Mouse (Mus musculus): ENCODE measurements around the gene Elobl. TPM values are rescaled to one million over a fixed set of nuclear protein-coding genes. Genes with fewer than 3 reads are reported as not detected.
"Not testable (repeated sequence)": the region's sequence is repeated elsewhere in the genome, so short reads cannot be mapped to it uniquely, and the experiment has no call there.

Gene Elobl
- polyA plus RNA-seq, 1 experiment from 2014 or later, result not detected

DNA sequence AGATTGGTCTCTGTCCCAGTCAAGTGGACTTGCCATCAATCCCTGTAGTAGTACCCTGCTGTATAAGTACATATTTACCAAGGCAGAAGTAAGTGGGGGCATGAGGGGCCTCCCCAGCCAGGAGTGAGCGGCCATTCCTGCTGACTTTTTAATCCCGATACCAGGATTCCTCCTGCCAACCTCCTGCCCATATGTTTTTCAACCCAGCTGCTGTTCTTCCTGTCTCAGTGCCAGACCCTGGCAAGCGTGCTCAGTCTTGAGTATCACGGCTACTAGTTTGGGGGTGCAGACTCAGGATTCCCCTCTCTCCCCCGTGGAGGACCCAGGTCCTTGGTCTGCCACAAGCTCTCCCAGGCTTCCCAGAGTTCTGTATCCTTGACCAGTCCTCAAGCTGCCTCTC is 35.9 kb upstream of the Elobl start:
- H3K27me3 ChIP-seq (ENCODE audit: control insufficient read depth, insufficient read depth, low read length), result peaks cover 13% of the 10 kb centered on the region
- no peak for DNase-seq (ENCODE audit: low spot score)
- H3K4me2 ChIP-seq (ENCODE audit: low read depth, severe bottlenecking), result no peak overlapping the region
- H3K4me1 ChIP-seq (ENCODE audit: control insufficient read depth, insufficient read depth, low read length), result peaks cover 3% of the 10 kb centered on the region; the same call in 1 of the 2 replicates
- H3K9ac ChIP-seq (ENCODE audit: low read length), result no peak overlapping the region
- ATAC-seq (ENCODE audit: insufficient number of reproducible peaks, low FRiP score, low TSS enrichment, low read depth), result no peak
- no peaks in the 10 kb centered on the region for H3K36me3 ChIP-seq (ENCODE audit: control insufficient read depth, insufficient read depth, low read length)
- 87% methylated on average over 5 of the region's 5 CpGs for WGBS
- H3K9me3 ChIP-seq (ENCODE audit: control insufficient read depth, low read length), result no peaks in the 10 kb centered on the region
- no peak overlapping the region for H3K27ac ChIP-seq (replicated peaks; ENCODE audit: low read depth, low read length)
- no peak overlapping the region for H3K4me3 ChIP-seq (ENCODE audit: low read depth, low read length)

DNA sequence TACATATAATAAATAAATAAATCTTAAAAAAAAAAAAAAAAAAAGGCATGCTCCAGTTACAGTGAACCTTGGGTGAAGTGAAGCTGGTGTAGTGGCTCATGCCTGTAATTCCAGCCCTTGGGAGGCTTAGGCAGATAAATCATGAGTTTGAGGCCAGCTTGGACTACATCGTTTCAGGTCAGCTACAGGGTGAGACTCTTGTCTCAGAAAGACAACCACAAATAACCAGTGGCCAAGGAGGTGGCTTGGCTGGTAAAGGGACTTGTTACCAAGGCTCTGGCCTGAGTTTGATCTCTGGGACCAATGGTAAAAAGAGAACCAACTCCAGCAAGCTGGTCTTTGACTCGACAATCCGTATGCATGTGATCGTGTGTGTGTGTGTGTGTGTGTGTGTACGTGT is 35.3 kb upstream of the Elobl start:
- Histone ChIP-seq H3K4me1 (ENCODE audit: control insufficient read depth, insufficient read depth, low read length) (peaks cover 3% of the 10 kb centered on the region; the same call in 1 of the 2 replicates), H3K4me2 (ENCODE audit: low read depth, severe bottlenecking) (no peak overlapping the region), H3K27ac (replicated peaks; ENCODE audit: low read depth, low read length) (no peak overlapping the region), H3K4me3 (ENCODE audit: low read depth, low read length) (no peak overlapping the region), H3K9me3 (ENCODE audit: control insufficient read depth, low read length) (no peaks in the 10 kb centered on the region), H3K36me3 (ENCODE audit: control insufficient read depth, insufficient read depth, low read length) (no peaks in the 10 kb centered on the region), H3K9ac (ENCODE audit: low read length) (no peak overlapping the region), H3K27me3 (ENCODE audit: control insufficient read depth, insufficient read depth, low read length) (peaks cover 13% of the 10 kb centered on the region)
- 94% methylated on average over 5 of the region's 5 CpGs for WGBS
- ATAC-seq (ENCODE audit: insufficient number of reproducible peaks, low FRiP score, low TSS enrichment, low read depth) (no peak), DNase-seq (ENCODE audit: low spot score) (no peak)

DNA sequence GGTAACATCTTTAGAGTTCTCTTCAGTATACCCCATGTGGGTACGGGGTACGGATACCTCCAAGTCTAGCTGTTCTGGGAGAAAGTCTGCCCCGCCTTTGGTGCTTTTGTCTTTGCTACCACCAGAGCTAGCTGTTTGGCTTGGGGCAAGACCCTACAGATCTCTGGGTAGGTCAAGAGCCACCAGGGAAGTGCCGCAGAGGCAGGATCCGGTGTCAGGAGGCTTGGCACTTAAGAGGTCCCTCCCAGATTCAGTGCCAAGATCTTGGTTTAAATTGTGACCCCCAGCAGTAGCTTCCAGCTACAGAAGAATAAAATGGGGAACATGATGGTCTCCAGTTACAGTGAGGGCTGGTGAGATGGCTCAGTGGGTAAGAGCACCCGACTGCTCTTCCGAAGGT is 34.8 kb upstream of the Elobl start:
- H3K4me2 ChIP-seq (ENCODE audit: low read depth, severe bottlenecking), result no peak overlapping the region
- H3K27ac ChIP-seq (replicated peaks; ENCODE audit: low read depth, low read length), result no peak overlapping the region
- H3K9me3 ChIP-seq (ENCODE audit: control insufficient read depth, low read length), result no peaks in the 10 kb centered on the region
- H3K36me3 ChIP-seq (ENCODE audit: control insufficient read depth, insufficient read depth, low read length), result no peaks in the 10 kb centered on the region
- WGBS, result 98% methylated on average over 7 of the region's 7 CpGs
- ATAC-seq (ENCODE audit: insufficient number of reproducible peaks, low FRiP score, low TSS enrichment, low read depth) (no peak), DNase-seq (ENCODE audit: low spot score) (no peak)
- H3K4me3 ChIP-seq (ENCODE audit: low read depth, low read length), result no peak overlapping the region
- H3K4me1 ChIP-seq (ENCODE audit: control insufficient read depth, insufficient read depth, low read length), result peaks cover 3% of the 10 kb centered on the region; the same call in 1 of the 2 replicates
- H3K27me3 ChIP-seq (ENCODE audit: control insufficient read depth, insufficient read depth, low read length), result peaks cover 13% of the 10 kb centered on the region
- no peak overlapping the region for H3K9ac ChIP-seq (ENCODE audit: low read length)

DNA sequence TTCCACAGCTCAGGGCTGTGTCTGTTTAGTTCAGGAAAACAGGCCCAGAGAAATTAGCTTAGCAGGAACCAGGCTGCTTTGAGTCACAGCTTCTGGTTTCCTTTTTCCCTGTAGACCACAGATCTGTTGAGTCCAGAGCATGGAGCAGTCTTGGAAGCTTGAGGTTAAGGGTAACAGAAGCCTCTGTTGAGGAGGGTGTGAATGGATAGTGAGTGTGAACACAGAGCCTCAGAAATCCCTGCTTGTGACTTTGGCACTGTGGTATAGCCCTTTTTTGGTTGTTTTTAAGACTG is 33.7 kb upstream of the Elobl start:
- Histone ChIP-seq H3K27me3 (ENCODE audit: control insufficient read depth, insufficient read depth, low read length) (peaks cover 13% of the 10 kb centered on the region), H3K27ac (replicated peaks; ENCODE audit: low read depth, low read length) (no peak overlapping the region), H3K4me1 (ENCODE audit: control insufficient read depth, insufficient read depth, low read length) (peaks cover 3% of the 10 kb centered on the region; the same call in 1 of the 2 replicates), H3K9me3 (ENCODE audit: control insufficient read depth, low read length) (no peaks in the 10 kb centered on the region), H3K36me3 (ENCODE audit: control insufficient read depth, insufficient read depth, low read length) (no peaks in the 10 kb centered on the region), H3K4me3 (ENCODE audit: low read depth, low read length) (no peak overlapping the region), H3K4me2 (ENCODE audit: low read depth, severe bottlenecking) (no peak overlapping the region), H3K9ac (ENCODE audit: low read length) (no peak overlapping the region)
- no peak for ATAC-seq (ENCODE audit: insufficient number of reproducible peaks, low FRiP score, low TSS enrichment, low read depth)
- no peak for DNase-seq (ENCODE audit: low spot score)

DNA sequence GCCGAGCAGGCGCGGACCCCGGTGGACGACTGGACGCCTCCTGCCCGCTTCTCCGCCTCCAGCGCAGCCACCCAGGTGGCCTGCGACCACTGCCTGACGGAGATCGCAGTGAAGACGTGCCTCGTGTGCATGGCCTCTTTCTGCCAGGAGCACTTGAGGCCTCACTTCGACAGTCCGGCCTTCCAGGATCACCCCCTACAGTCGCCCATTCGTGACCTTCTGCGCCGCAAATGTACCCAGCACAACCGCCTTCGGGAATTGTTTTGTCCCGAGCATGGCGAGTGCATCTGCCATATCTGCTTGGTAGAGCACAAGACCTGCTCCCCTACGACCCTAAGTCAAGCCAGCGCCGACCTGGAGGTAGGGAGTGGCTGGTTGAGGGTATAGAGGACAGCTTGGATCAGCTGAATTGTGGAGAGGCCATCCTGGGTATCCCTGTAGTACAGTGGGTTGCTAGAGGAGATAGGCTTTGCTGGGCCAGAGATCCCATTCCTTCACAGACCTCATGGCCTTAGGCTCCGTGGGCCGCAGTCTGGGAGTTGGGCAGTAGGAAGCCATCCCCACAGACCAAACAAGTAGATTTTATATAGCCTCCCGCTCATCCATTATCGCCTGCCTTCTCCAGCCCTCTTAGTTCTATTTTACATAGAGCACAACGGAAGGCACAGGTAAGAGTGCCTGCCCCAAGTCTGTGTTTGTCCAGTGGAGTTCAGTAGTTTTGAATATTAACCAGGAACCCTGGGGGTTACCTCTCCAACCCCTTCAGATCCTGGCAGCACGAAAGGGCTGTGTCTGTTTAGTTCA is 33.2 kb upstream of the Elobl start:
- peak overlapping the region; percentile 24 for H3K9ac ChIP-seq (ENCODE audit: low read length)
- peaks cover 3% of the 10 kb centered on the region; the same call in 1 of the 2 replicates for H3K4me1 ChIP-seq (ENCODE audit: control insufficient read depth, insufficient read depth, low read length)
- DNase-seq (ENCODE audit: low spot score) (no peak), ATAC-seq (ENCODE audit: insufficient number of reproducible peaks, low FRiP score, low TSS enrichment, low read depth) (no peak)
- H3K4me3 ChIP-seq (ENCODE audit: low read depth, low read length), result peak overlapping the region; percentile 45
- H3K27me3 ChIP-seq (ENCODE audit: control insufficient read depth, insufficient read depth, low read length), result peaks cover 13% of the 10 kb centered on the region
- H3K9me3 ChIP-seq (ENCODE audit: control insufficient read depth, low read length), result no peaks in the 10 kb centered on the region
- H3K27ac ChIP-seq (replicated peaks; ENCODE audit: low read depth, low read length), result no peak overlapping the region
- WGBS, result 26% methylated on average over 33 of the region's 33 CpGs
- H3K36me3 ChIP-seq (ENCODE audit: control insufficient read depth, insufficient read depth, low read length), result no peaks in the 10 kb centered on the region
- peak overlapping the region; percentile 59 for H3K4me2 ChIP-seq (ENCODE audit: low read depth, severe bottlenecking)

DNA sequence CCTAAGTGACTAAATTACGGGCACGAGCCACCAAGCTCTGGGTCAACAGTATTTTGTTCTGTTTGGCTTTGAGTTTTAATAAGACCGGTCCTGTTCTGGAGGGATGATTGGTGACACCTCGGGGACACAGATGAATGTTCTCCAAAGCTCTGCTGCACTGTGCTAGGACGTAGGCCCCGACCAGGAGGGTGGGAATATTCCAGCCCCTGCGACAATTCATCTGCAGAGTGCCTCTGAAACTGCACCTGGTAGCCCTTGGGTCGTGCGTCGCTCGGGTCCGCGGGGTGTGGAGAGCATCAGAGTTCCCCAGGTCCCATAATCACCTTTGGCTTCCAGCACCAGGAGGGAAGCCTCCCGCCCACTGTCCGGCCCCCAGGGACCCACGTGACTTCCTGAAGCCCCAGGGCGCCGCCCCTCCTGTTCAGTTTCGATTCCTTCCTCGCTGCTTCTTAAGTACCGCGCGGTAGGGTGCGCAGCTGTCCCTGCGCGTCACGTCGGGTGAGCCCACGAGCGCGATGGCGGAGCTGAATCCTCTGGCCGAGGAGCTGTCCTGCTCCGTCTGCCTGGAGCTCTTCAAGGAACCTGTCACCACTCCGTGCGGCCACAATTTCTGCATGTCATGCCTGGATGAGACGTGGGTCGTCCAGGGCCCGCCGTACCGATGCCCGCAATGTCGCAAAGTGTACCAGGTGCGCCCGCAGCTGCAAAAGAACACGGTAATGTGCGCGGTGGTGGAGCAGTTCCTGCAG is 32.4 kb upstream of the Elobl start, which contains the start of gene Trim25:
Trim25 (plus strand) TSS at position 403 of the 749 bp plus-strand sequence.
- peak within 1 kb of the TSS; percentile 45 for H3K4me3 ChIP-seq (ENCODE audit: low read depth, low read length)
- H3K27me3 ChIP-seq (ENCODE audit: control insufficient read depth, insufficient read depth, low read length), result peaks cover 13% of the 10 kb centered on the region
- H3K36me3 ChIP-seq (ENCODE audit: control insufficient read depth, insufficient read depth, low read length), result no peaks in the 10 kb centered on the region
- WGBS, result 2% methylated on average over 48 of the region's 48 CpGs
- no peaks in the 10 kb centered on the region for H3K9me3 ChIP-seq (ENCODE audit: control insufficient read depth, low read length)
- H3K4me1 ChIP-seq (ENCODE audit: control insufficient read depth, insufficient read depth, low read length), result peaks cover 3% of the 10 kb centered on the region; the same call in 1 of the 2 replicates
- ATAC-seq (ENCODE audit: insufficient number of reproducible peaks, low FRiP score, low TSS enrichment, low read depth), result peak; percentile 61
- peak within 1 kb of the TSS; percentile 24 for H3K9ac ChIP-seq (ENCODE audit: low read length)
- peak within 1 kb of the TSS; percentile 59 for H3K4me2 ChIP-seq (ENCODE audit: low read depth, severe bottlenecking)
- peak; percentile 74 for DNase-seq (ENCODE audit: low spot score)
- no peak within 1 kb of the TSS for H3K27ac ChIP-seq (replicated peaks; ENCODE audit: low read depth, low read length)

DNA sequence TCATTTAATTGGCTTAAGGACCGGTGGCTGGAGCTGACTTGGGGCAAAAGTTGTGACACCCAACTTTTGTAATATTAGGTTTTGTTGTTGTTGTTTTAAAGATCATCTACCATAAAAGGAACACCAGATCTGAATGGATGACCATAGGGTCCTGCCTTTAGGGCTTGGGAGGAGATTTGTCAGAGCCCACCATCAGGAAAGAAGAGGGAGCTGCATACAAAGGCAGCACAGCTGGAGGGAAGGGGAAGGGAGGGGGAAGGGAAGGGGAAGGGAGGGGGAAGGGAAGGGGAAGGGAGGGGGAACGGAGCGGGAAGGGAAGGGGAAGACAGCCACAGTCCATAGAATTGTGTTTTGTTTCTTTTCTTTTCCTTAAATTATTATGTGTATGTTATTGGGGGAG is 31.7 kb upstream of the Elobl start:
- H3K4me3 ChIP-seq (ENCODE audit: low read depth, low read length), result no peak overlapping the region
- 29% methylated on average over 3 of the region's 3 CpGs for WGBS

DNA sequence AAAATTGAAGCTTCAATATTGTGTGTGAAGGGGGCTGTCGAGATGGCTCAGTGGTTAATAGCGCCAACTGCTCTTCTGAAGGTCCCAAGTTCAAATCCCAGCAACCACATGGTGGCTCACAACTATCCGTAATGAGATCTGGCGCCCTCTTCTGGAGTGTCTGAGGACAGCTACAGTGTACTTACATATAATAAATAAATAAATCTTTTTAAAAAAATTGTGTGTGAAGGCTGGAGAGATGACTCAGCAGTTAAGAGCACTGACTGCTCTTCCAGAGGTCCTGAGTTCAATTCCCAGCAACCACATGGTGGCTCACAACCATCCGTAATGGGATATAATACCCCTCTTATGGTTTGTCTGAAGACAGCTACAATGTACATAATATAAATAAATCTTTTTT is 30.6 kb upstream of the Elobl start:
- H3K4me3 ChIP-seq (ENCODE audit: low read depth, low read length); H3K4me2 ChIP-seq (ENCODE audit: low read depth, severe bottlenecking); H3K27ac ChIP-seq (replicated peaks; ENCODE audit: low read depth, low read length); H3K9ac ChIP-seq (ENCODE audit: low read length); H3K9me3 ChIP-seq (ENCODE audit: control insufficient read depth, low read length); DNase-seq (ENCODE audit: low spot score); H3K4me1 ChIP-seq (ENCODE audit: control insufficient read depth, insufficient read depth, low read length); H3K36me3 ChIP-seq (ENCODE audit: control insufficient read depth, insufficient read depth, low read length); ATAC-seq (ENCODE audit: insufficient number of reproducible peaks, low FRiP score, low TSS enrichment, low read depth): not testable (repeated sequence)
- H3K27me3 ChIP-seq (ENCODE audit: control insufficient read depth, insufficient read depth, low read length), result peaks cover 13% of the 10 kb centered on the region
- 83% methylated on average over 5 of the region's 5 CpGs for WGBS

More for the DNA sequence above, 31.7 kb upstream of the Elobl start:
- Histone ChIP-seq H3K9me3 (ENCODE audit: control insufficient read depth, low read length) (no peaks in the 10 kb centered on the region), H3K9ac (ENCODE audit: low read length) (no peak overlapping the region), H3K36me3 (ENCODE audit: control insufficient read depth, insufficient read depth, low read length) (no peaks in the 10 kb centered on the region), H3K27me3 (ENCODE audit: control insufficient read depth, insufficient read depth, low read length) (peaks cover 13% of the 10 kb centered on the region), H3K27ac (replicated peaks; ENCODE audit: low read depth, low read length) (no peak overlapping the region), H3K4me1 (ENCODE audit: control insufficient read depth, insufficient read depth, low read length) (peaks cover 3% of the 10 kb centered on the region; the same call in 1 of the 2 replicates), H3K4me2 (ENCODE audit: low read depth, severe bottlenecking) (no peak overlapping the region)
- no peak for DNase-seq (ENCODE audit: low spot score)
- ATAC-seq (ENCODE audit: insufficient number of reproducible peaks, low FRiP score, low TSS enrichment, low read depth), result no peak
